Mouse (Mus musculus) MEL (cell line): Measurements from ENCODE around the gene Plcb4.

Source experiments
- CTCF ChIP-seq, 3 experiments: IDR thresholded peaks in 2 of 3; conservative IDR thresholded peaks in 1 of 3; 2 replicates each; pipeline ENCODE4 v1.5.1; 2011 to 2012; ENCODE audit warnings: low read length in 3 of 3, low read depth in 2 of 3, mild to moderate bottlenecking in 2 of 3, improper control_type of control experiment in 1 of 3, inconsistent platforms in 1 of 3, mixed read lengths in 1 of 3, moderate library complexity in 1 of 3; ENCODE audit not compliant: control insufficient read depth in 1 of 3, insufficient read depth in 1 of 3, poor library complexity in 1 of 3, severe bottlenecking in 1 of 3
- GABPA ChIP-seq: IDR thresholded peaks from 2 replicates; pipeline ENCODE4 v1.6.1; 2012; ENCODE audit warnings: low read depth, mild to moderate bottlenecking, inconsistent platforms, low read length, improper control_type of control experiment, moderate library complexity
- MAX ChIP-seq: IDR thresholded peaks from 2 replicates; pipeline ENCODE4 v1.6.1; 2011; ENCODE audit warnings: low read length, improper control_type of control experiment
- NRF1 ChIP-seq: IDR thresholded peaks from 2 replicates; pipeline ENCODE4 v1.6.1; 2014; ENCODE audit warnings: low read depth, mild to moderate bottlenecking, inconsistent platforms, low read length, improper control_type of control experiment, moderate library complexity; ENCODE audit not compliant: poor library complexity, insufficient read depth, severe bottlenecking
- POLR2A ChIP-seq, 2 experiments: IDR thresholded peaks; 2 replicates each; pipeline ENCODE4 v1.6.1; 2011 to 2012; ENCODE audit warnings: low read length in 2 of 2, mild to moderate bottlenecking in 2 of 2, control low read depth in 1 of 2, improper control_type of control experiment in 1 of 2, low read depth in 1 of 2, moderate library complexity in 1 of 2; ENCODE audit not compliant: control insufficient read depth in 1 of 2, insufficient read depth in 1 of 2, poor library complexity in 1 of 2
- TBP ChIP-seq: IDR thresholded peaks from 2 replicates; pipeline ENCODE4 v1.8.0; 2011; ENCODE audit warnings: low read depth, low read length, improper control_type of control experiment
- TCF12 ChIP-seq: IDR thresholded peaks from 2 replicates; pipeline ENCODE4 v1.6.1; 2014; ENCODE audit warnings: low read depth, mild to moderate bottlenecking, inconsistent platforms, low read length, improper control_type of control experiment, moderate library complexity
- UBTF ChIP-seq: IDR thresholded peaks from 2 replicates; pipeline ENCODE4 v1.6.1; 2012; ENCODE audit warnings: low read depth, mild to moderate bottlenecking, inconsistent platforms, low read length, improper control_type of control experiment, moderate library complexity, borderline replicate concordance; ENCODE audit not compliant: insufficient read depth
- ZMIZ1 ChIP-seq: IDR thresholded peaks from 2 replicates; pipeline ENCODE4 v1.6.1; 2012; ENCODE audit warnings: low read depth, mild to moderate bottlenecking, inconsistent platforms, low read length, improper control_type of control experiment, moderate library complexity

GRCm38 (mm10) chr2:135658486-135659390, at the start of gene Plcb4:
- TF ChIP-seq MAX: no peak
- TF ChIP-seq ZMIZ1: no peak
- no peak for TF ChIP-seq TCF12
- no peak for TF ChIP-seq NRF1
- TF ChIP-seq UBTF: no peak
- 0 out of 4 replicates have a peak, but pooled peaks of 1 of the 2 experiments have one; percentile 6 for TF ChIP-seq POLR2A (IDR thresholded peaks at IDR 0.05; ENCODE audit: control insufficient read depth in 1 of 2, insufficient read depth in 1 of 2, low read depth in 1 of 2, low read length in 2 of 2, poor library complexity in 1 of 2)
- TF ChIP-seq CTCF (IDR thresholded peaks at IDR 0.05 in 2 of 3, conservative IDR thresholded peaks at IDR 0.05 in 1 of 3; ENCODE audit: control insufficient read depth in 1 of 3, insufficient read depth in 1 of 3, low read depth in 2 of 3, low read length in 3 of 3, poor library complexity in 1 of 3, severe bottlenecking in 1 of 3): no peak
- TF ChIP-seq GABPA: no peak
- TF ChIP-seq TBP: no peak
